Mouse (Mus musculus) brain, embryonic 14.5 days (tissue): ENCODE results near the gene Adamtsl5.

Source experiments
- CTCF ChIP-seq: fragments of 200-500 bp; IDR thresholded peaks from 2 replicates; pipeline ENCODE4 v1.5.1; 2012; ENCODE audit warnings: inconsistent platforms, mild to moderate bottlenecking, moderate library complexity, borderline replicate concordance; ENCODE audit not compliant: insufficient read depth, insufficient read length; ENCODE audit errors: extremely low read depth
- POLR2A ChIP-seq: fragments of 200-500 bp; IDR thresholded peaks from 2 replicates; pipeline ENCODE4 v1.6.1; 2012; ENCODE audit warnings: mild to moderate bottlenecking, inconsistent platforms, borderline replicate concordance; ENCODE audit not compliant: poor library complexity, insufficient read depth, insufficient read length, severe bottlenecking; ENCODE audit errors: extremely low read depth

- TF ChIP-seq CTCF = no peak
- TF ChIP-seq POLR2A = no peak
Observed at GRCm38 (mm10) chr10:80341491-80342304, 6.5 kb downstream of the Adamtsl5 start.
